Mouse (Mus musculus) lung, postnatal 0 days (tissue): ENCODE data around the gene Ubxn10. TPM values are rescaled to one million over a fixed set of nuclear protein-coding genes. Genes with fewer than 3 reads are reported as not detected.
A peak's percentile ranks its signal among the peaks of the same experiment; 100 is the strongest.

Experiments used
- ATAC-seq: fragments of 200-750 bp; cut with Nextera tagmentation; 2 replicates; pipeline ENCODE4 v1.8.0; 2017; ENCODE audit warnings: moderate library complexity
- DNase-seq: peaks from one replicate; pipeline ENCODE4 v3.0.0-alpha.2; 2016; ENCODE audit warnings: low spot score
- H3K27ac ChIP-seq: fragments of 300-500 bp; sonication (generic); 2 replicates; pipeline ENCODE4 v1.5.1; 2014; ENCODE audit warnings: antibody characterized with exemption, mild to moderate bottlenecking, low read length, mixed read lengths
- H3K27me3 ChIP-seq: fragments of 300-500 bp; sonication (generic); replicated peaks from 2 replicates; pipeline ENCODE4 v1.6.1; 2014; ENCODE audit warnings: low read length, mixed read lengths; ENCODE audit not compliant: insufficient read depth
- H3K36me3 ChIP-seq: fragments of 300-500 bp; sonication (generic); 2 replicates; pipeline ENCODE4 v1.6.1; 2014; ENCODE audit warnings: low read length, mixed read lengths; ENCODE audit not compliant: insufficient read depth
- H3K4me1 ChIP-seq: fragments of 300-500 bp; sonication (generic); 2 replicates; pipeline ENCODE4 v1.6.1; 2014; ENCODE audit warnings: antibody characterized with exemption, low read depth, low read length, mixed read lengths; ENCODE audit not compliant: insufficient read depth
- H3K4me2 ChIP-seq: fragments of 300-500 bp; sonication (generic); replicated peaks from 2 replicates; pipeline ENCODE4 v1.6.1; 2014; ENCODE audit warnings: low read depth, mild to moderate bottlenecking, low read length, moderate library complexity, mixed read lengths
- H3K4me3 ChIP-seq: fragments of 300-500 bp; sonication (generic); 2 replicates; pipeline ENCODE4 v1.5.1; 2014; ENCODE audit warnings: low read depth, low read length
- H3K9ac ChIP-seq: fragments of 300-500 bp; sonication (generic); replicated peaks from 2 replicates; pipeline ENCODE4 v1.6.1; 2014; ENCODE audit warnings: low read depth, mild to moderate bottlenecking
- H3K9me3 ChIP-seq: fragments of 300-500 bp; sonication (generic); 2 replicates; pipeline ENCODE4 v1.6.1; 2016; ENCODE audit warnings: low read length, mixed read lengths
- CTCF ChIP-seq: IDR thresholded peaks from 2 replicates; pipeline ENCODE4 v1.5.1; 2016; ENCODE audit warnings: antibody characterized with exemption, mild to moderate bottlenecking
- EP300 ChIP-seq: IDR thresholded peaks from 2 replicates; pipeline ENCODE4 v1.6.1; 2016; ENCODE audit warnings: antibody characterized with exemption, mild to moderate bottlenecking, control low read depth
- WGBS: fragments of 180-500 bp; shearing (Covaris S2); extraction: QIAGEN DNeasy Blood & Tissue Kit; methylation state at CpG from one replicate; pipeline ENCODE4 v1.1.7; 2014; 5-methylcytosine and 5-hydroxymethylcytosine counted together
- polyA plus RNA-seq: library from polyadenylated mRNA; unstranded; fragments of >200 nt; fragmentation: Nextera tagmentation; extraction: Ambion mirVana; gene quantifications from 2 replicates; pipeline ENCODE4 v1.2.1, GENCODE M21; 2015

Ubxn10 gene
- polyA plus RNA-seq, 1 experiment from 2014 or later: 10.1 TPM

DNA sequence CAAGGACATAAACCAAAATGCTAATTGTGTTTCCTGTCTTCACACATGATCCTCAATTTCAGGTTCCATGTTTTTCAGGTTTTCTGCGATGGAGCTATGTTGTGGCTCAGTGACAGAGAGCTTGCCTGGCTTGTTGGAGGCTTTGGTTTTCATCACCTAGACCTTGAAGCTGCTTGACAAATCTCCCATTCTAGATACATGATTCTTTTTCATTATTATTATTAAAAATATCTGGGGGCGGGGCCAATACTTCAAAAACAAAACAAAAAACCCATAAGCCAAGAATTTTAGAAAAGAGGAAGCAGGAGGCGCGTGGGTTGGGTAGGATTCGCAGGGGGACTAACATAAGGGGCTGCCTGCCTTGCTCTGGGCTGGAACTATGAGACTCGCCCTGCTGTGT is 38.5 kb upstream of the Ubxn10 start, which contains the start of gene Pla2g2d:
Gene Pla2g2d (plus strand): TSS at position 301 of the 400 bp plus-strand sequence.
- Histone ChIP-seq H3K9ac (no peak within 1 kb of the TSS), H3K4me2 (no peak within 1 kb of the TSS), H3K4me3 (no peak within 1 kb of the TSS), H3K4me1 (no peaks in the 10 kb centered on the region), H3K36me3 (no peaks in the 10 kb centered on the region), H3K27me3 (no peaks in the 10 kb centered on the region), H3K27ac (no peak within 1 kb of the TSS), H3K9me3 (no peaks in the 10 kb centered on the region)
- WGBS: 72% methylated on average over 6 of the region's 6 CpGs
- DNase-seq: no peak
- ATAC-seq: no peak
- TF ChIP-seq CTCF: no peak
- TF ChIP-seq EP300: no peak

GRCm38 (mm10) chr4:138772386-138772785 is 35.4 kb upstream of the Ubxn10 start:
- no peak for ATAC-seq

DNA sequence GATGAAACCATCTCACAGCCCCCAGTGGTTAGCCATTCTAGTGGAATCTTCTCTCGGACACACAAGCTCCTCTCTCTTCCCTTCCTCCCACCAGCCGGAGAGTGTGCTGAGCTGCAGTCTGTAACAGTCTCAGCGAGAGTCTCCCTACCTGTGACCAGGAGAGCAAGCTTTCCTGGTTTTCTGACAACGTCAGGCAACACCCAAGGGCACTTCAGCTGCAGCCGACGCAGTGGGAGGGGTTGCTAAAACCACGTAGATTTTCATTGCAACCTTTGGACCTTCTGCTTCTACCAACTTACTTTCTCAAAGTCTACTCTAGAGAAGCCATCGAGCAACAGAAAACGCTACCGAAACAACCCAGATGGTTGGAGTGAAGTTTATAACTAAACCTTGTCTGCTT is 35.0 kb upstream of the Ubxn10 start:
- Histone ChIP-seq H3K27ac (no peak overlapping the region), H3K4me1 (no peaks in the 10 kb centered on the region), H3K4me3 (no peak overlapping the region), H3K9me3 (no peaks in the 10 kb centered on the region), H3K4me2 (no peak overlapping the region), H3K27me3 (no peaks in the 10 kb centered on the region), H3K9ac (no peak overlapping the region), H3K36me3 (no peaks in the 10 kb centered on the region)
- WGBS: 58% methylated on average over 10 of the region's 10 CpGs
- ATAC-seq (no peak), DNase-seq (peak; percentile 33)
- TF ChIP-seq CTCF (no peak), EP300 (no peak)

More at GRCm38 (mm10) chr4:138772386-138772785, 35.4 kb upstream of the Ubxn10 start:
- Histone ChIP-seq H3K9me3 (no peaks in the 10 kb centered on the region), H3K4me1 (no peaks in the 10 kb centered on the region), H3K9ac (no peak overlapping the region), H3K36me3 (no peaks in the 10 kb centered on the region), H3K27ac (no peak overlapping the region), H3K4me3 (no peak overlapping the region), H3K4me2 (no peak overlapping the region), H3K27me3 (no peaks in the 10 kb centered on the region)
- 66% methylated on average over 5 of the region's 5 CpGs for WGBS
- DNase-seq: no peak
- TF ChIP-seq EP300 (no peak), CTCF (no peak)

GRCm38 (mm10) chr4:138762266-138762665 is 25.3 kb upstream of the Ubxn10 start:
- Histone ChIP-seq H3K9me3 (no peaks in the 10 kb centered on the region), H3K36me3 (no peaks in the 10 kb centered on the region), H3K4me3 (no peak overlapping the region), H3K27ac (no peak overlapping the region), H3K27me3 (no peaks in the 10 kb centered on the region), H3K9ac (no peak overlapping the region), H3K4me2 (no peak overlapping the region), H3K4me1 (no peaks in the 10 kb centered on the region)
- TF ChIP-seq CTCF (no peak), EP300 (no peak)
- DNase-seq (no peak), ATAC-seq (no peak)
- WGBS: 53% methylated on average over 9 of the region's 9 CpGs

DNA sequence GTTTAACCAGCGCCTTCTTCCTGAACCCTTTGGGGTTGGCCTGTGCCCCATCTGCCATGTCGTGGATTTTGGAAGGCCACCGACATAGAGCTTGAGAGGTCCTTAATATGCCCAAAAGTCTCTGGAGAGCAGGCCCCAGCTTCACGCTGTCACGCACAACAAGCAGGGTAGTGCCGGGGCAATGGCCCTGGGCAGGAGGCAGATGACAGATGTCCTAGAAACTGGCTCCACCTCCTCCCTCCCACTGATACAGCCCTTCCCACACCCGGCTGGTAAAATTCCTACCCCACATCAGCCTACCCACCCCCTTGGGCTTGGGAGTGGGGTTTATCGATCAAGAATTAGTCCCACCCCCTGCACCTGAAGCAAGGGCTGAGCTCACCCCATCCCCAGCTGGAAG is 20.4 kb upstream of the Ubxn10 start, which contains the start of gene Pla2g2f:
Gene Pla2g2f (minus strand): TSS at position 211 of the 400 bp plus-strand sequence.
- Histone ChIP-seq H3K27ac (no peak within 1 kb of the TSS), H3K4me3 (no peak within 1 kb of the TSS), H3K9ac (no peak within 1 kb of the TSS), H3K4me1 (no peaks in the 10 kb centered on the region), H3K4me2 (no peak within 1 kb of the TSS), H3K27me3 (no peaks in the 10 kb centered on the region), H3K9me3 (no peaks in the 10 kb centered on the region), H3K36me3 (no peaks in the 10 kb centered on the region)
- DNase-seq: no peak
- ATAC-seq: no peak
- WGBS: 78% methylated on average over 8 of the region's 8 CpGs
- TF ChIP-seq EP300 (no peak), CTCF (no peak)

GRCm38 (mm10) chr4:138755983-138756382 is 19.0 kb upstream of the Ubxn10 start:
- DNase-seq (no peak), ATAC-seq (no peak)
- Histone ChIP-seq H3K9me3 (no peaks in the 10 kb centered on the region), H3K27me3 (no peaks in the 10 kb centered on the region), H3K36me3 (no peaks in the 10 kb centered on the region), H3K4me3 (no peak overlapping the region), H3K9ac (no peak overlapping the region), H3K4me1 (no peaks in the 10 kb centered on the region), H3K4me2 (no peak overlapping the region), H3K27ac (no peak overlapping the region)
- TF ChIP-seq EP300 (no peak), CTCF (no peak)
- 77% methylated on average over 11 of the region's 11 CpGs for WGBS

DNA sequence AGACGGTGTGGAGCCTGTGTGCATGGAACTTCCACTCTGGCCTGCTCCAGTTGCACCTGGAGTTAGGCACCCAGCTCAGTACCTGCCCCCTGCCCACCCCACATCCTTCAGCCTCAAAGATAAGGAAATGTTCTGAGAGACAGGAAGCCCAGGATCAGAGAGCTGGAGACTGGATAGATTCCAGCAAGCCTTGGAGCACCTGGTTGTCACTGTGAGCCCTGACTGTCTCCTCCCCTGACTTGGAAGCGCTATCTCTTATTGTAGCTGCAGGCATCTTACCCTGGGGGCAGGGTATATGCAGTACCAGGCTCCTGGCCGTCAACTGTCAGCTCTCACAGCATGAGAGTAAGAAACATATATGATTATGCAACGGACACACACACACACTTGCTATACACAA is 18.5 kb upstream of the Ubxn10 start:
- H3K4me2 ChIP-seq: no peak overlapping the region
- WGBS: 55% methylated on average over 4 of the region's 4 CpGs
- DNase-seq (no peak), ATAC-seq (no peak)
- TF ChIP-seq EP300 (no peak), CTCF (no peak)
- H3K9me3 ChIP-seq: no peaks in the 10 kb centered on the region
- H3K36me3 ChIP-seq: no peaks in the 10 kb centered on the region
- no peak overlapping the region for H3K9ac ChIP-seq
- no peak overlapping the region for H3K27ac ChIP-seq
- no peaks in the 10 kb centered on the region for H3K4me1 ChIP-seq
- no peak overlapping the region for H3K4me3 ChIP-seq
- H3K27me3 ChIP-seq: no peaks in the 10 kb centered on the region
